Mouse (Mus musculus) skeletal muscle tissue, adult 2 months (tissue): ENCODE data around the gene Zfp990.
"Not testable (repeated sequence)": the region's sequence is repeated elsewhere in the genome, so short reads cannot be mapped to it uniquely, and the experiment has no call there.

Source experiments
- DNase-seq: peaks from one replicate; pipeline ENCODE4 v3.0.0-alpha.2; 2012; ENCODE audit warnings: low read depth, low spot score

The Zfp990 gene

GRCm38 (mm10) chr4:145510459-145510858 is at the start of gene Zfp990:
Zfp990 (plus strand) TSS chr4:145510759.
- not testable (repeated sequence) for DNase-seq

GRCm38 (mm10) chr4:145463553-145464253 is 46.9 kb upstream of the Zfp990 start:
- not testable (repeated sequence) for DNase-seq

DNA sequence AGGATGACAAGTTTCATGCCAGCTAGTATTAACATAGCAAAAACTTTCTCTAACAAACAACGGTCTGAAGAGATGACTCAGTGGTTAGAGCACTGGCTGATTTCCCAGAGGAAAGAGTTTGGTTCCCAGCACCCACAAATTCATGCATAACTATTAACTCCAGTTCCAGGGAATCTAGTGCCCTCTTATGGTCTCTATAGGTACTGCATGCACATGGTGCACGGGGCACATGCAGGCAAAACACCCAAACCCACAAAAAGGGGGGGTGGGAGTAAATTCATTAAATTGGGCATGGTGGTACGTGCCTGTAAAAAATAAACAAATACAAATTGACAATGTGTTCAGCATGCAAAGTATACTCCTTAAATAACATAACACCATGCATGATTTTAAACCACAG is 32.4 kb upstream of the Zfp990 start:
- no peak for DNase-seq

- DNase-seq, result not testable (repeated sequence)
Observed at GRCm38 (mm10) chr4:145480699-145481098, 29.9 kb upstream of the Zfp990 start.

GRCm38 (mm10) chr4:145489396-145489795 is 21.2 kb upstream of the Zfp990 start:
- no peak for DNase-seq

DNA sequence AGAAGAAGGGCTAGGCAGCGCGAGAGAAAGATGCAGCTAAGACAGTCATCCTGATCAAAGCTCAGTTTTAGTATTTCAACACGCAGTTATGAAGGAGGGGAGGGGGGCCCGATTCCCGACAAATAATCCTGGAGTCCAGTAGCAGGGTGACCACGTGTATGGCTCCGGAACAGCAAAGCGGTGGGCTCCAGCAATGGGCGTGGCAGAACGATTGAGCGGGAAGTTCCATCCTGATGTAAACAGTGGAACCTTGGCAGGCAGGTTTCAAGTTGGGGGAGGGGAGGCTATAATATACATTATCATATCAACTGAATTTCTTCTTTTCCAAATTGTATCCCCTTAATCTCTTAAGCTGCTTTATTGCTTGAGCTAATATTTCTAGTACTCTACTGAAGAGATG is 18.4 kb upstream of the Zfp990 start:
- DNase-seq, result no peak

DNA sequence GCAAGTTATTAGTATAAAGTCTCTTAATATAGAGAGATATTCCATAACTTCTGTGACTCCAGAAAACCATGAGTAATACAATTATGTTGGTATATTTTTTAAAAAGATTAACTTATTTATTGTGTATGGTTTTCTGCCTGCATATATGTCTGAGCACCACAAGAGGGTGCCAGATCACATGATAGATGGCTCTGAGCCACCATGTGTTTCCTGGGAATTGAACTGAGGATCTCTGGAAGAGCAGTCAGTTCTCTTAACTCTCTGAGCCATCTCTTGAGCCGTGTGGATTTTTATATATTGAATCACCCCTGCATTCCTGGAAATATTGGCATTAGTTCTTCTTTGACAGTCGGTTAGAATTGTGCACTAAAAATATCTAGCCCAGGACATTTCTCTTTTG is 17.2 kb upstream of the Zfp990 start:
- DNase-seq, result not testable (repeated sequence)

DNA sequence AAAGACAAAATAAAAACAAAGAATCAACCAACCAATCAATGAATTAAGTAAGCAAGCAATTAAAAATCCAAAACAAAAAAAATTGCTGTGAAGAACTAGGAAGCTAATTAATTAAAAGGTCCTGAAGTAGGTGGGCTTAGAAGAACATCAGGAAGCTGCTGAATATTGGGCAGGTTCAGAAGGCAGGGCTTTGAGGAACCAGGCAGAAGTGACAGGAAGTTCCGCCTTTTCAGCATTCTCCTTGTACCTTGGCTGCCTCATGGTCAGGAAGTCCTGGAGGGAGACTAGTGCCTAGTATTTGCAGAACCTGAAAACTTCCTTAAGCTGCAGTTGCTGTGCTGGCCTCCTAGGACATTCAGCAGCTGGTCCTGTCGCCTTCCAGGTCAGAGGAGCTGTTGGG is 4.1 kb downstream of the Zfp990 start:
- not testable (repeated sequence) for DNase-seq

- DNase-seq, result not testable (repeated sequence)
Observed at GRCm38 (mm10) chr4:145515776-145516565, 5.4 kb downstream of the Zfp990 start.

- not testable (repeated sequence) for DNase-seq
Observed at GRCm38 (mm10) chr4:145517391-145517790, 6.8 kb downstream of the Zfp990 start.

GRCm38 (mm10) chr4:145543861-145544260 is 33.3 kb downstream of the Zfp990 start:
- DNase-seq, result not testable (repeated sequence)

GRCm38 (mm10) chr4:145545106-145545505 is 34.5 kb downstream of the Zfp990 start:
- not testable (repeated sequence) for DNase-seq

DNA sequence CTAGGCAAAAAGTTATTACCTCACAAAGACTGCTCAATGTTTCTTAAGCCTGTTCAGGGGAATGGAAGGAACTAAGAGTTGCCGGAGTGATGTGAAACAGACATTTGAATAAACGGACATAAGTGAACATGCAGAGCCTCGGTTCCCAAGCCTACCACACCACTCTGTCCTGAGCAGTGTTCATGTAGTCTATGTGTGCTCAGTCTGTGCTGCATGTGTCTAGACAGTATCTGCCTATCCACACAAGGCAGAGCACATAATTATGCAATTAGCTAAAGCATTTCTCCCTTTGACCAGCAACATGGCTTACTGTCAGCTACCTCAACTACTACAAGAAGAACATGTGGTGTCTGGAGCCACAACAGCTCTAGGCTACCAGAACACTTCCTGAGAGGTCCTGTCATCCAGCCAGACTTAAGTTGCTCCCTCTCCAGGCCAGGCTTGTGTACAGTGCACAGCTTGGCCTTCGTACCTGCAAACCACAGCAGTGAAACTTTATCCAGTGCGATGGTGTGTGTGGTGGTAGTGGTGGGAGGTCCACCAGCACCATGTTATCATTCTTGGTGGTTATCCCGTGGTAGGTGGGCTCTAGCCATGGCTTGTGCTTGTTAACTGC is 35.3 kb downstream of the Zfp990 start:
- DNase-seq, result not testable (repeated sequence)

- DNase-seq, result not testable (repeated sequence)
Observed at GRCm38 (mm10) chr4:145546477-145546876, 35.9 kb downstream of the Zfp990 start.

GRCm38 (mm10) chr4:145556680-145557079 is 46.1 kb downstream of the Zfp990 start:
- DNase-seq, result no peak

DNA sequence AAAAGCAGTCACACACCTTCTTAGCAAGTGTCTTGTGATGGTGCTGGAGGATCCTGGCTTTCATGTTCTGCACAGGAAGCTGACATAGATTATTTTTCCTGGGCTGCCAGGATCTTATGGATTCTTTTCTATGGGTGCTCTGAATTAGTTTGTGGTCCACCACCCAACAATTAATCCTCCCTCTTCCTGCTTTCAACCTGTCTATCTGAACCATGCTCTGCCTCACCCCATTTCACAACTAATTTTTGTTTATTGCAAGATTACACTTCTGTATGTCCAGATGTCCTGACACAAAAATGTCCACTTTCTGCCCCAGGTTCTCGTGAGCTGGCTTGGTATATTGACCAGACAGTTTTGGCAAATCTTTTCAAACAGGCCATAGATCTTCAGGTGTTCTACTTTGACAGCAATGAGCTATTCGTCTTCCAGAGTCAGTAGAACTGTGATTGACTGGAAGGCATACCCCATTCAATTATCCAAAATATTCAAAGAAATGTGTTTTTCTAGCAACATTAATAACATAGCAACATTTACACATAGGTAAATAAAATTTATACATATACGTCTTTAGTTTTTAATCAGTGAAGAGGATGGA is 49.0 kb downstream of the Zfp990 start:
- DNase-seq, result no peak

- DNase-seq, result no peak
Observed at GRCm38 (mm10) chr4:145564111-145564821, 53.7 kb downstream of the Zfp990 start.

DNA sequence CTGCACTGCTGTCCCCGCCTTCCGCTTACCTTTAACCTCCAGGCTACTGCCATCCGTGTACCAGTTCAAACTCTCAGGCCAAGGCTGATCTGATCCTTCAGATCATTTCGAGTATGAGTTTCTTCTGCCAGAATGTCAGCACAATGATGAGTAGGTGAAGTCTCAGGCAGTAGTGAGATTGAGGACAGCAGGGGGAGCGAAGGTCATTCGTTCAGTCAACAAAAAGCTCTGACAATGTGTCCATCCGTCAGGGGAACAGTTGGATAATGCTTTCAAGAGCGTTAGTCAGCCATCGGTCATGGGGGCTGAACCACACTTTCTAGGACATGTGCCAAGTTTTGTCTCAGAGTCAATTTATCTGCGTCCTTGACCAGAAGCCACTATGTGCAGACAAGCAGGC is 59.9 kb downstream of the Zfp990 start:
- not testable (repeated sequence) for DNase-seq

DNA sequence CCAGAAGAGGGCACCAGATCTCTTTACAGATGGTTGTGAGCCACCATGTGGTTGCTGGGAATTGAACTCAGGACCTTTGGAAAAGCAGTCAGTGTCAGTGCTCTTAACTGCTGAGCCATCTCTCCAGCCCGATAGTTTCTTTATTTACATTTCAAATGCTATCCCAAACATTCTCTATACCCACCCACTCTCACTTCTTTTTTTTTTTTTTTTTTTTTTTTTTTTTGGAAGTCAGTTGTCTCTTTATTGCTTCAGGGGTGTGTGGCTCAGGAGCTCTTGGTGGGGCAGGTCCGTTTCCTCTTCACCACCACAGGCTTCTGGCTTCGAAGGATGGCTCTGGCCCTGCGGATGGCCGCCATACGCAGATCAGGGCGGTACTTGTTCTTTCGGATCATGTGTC is 66.1 kb downstream of the Zfp990 start:
- not testable (repeated sequence) for DNase-seq

DNA sequence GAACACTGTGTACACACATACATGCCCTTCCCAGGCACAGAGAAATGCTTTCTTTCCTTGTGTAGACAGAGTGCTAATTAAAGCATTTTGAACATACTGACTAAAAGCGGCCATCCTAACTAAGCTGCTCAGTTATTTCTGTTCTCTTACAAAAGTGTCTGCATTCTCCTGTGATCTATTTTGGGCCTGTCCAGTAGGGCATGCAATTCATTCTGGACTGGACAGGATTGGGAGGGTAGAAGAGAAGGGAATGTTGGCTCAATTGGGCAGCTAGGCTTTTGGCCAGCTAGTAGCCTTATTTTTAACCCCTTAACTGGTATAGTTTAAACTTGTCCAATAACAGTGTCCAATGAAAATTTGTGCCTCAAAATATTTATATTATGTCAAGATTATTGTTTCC is 69.8 kb downstream of the Zfp990 start:
- not testable (repeated sequence) for DNase-seq

DNA sequence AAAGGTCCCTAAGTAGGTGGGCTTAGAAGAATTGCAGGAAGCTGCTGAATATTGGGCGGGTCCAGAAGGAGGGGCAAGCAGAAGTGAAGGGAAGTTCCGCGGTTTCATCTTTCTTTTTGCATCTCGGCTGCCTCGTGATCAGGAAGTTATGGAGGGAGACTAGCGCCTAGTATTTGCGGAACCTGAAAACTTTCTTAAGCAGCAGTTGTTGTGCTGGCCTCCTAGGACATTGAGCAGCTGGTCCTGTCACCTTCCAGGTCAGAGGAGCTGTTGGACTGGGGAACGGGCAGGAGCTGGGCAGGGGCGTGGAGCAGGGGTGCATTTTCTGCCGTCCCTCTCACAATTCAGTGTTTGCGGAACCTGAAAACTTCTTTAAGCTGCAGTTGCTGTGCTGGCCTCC is 74.5 kb downstream of the Zfp990 start, which contains the start of gene Gm13212:
Gene Gm13212 (plus strand): TSS at position 89 of the 400 bp plus-strand sequence.
- not testable (repeated sequence) for DNase-seq
